Mouse (Mus musculus): ENCODE results near the gene Arsb. TPM values are rescaled to one million over a fixed set of nuclear protein-coding genes. Genes with fewer than 3 reads are reported as not detected.

Arsb gene
- polyA plus RNA-seq, 1 experiment from 2014 or later = 5.1 TPM

DNA sequence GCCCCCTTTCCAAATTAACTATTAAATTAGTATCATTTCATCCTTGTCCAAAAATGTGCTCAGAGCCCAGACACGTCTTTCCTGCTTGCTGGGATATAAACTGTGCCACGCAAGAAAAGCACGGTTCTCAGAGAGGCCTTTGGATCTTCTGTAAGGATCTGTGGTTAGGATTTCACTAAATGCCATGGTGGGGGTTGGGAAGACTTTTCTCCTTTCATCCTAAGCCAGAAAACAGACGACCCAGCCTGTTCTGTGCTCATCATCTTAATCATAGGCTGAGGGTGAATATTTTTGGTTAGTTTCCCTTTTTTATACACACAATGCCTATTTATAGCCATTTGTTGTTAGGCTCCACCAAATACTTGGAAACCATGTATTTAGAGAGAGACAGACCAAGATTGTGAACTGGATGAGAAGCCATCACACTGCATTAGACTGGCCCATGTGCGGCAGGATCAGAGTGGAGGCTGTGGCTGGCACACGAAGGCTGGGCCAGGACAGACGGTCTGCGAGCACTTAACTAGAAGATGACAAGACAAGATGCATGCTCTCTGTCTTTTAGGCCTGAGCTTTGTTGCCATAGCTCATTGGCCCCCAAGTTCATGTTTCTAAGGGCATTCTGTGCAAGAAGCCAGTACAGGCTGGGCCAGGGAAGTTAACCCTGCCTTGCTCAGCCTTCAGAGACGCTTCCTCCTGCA, 153.5 kb downstream of the Arsb start:
- Histone ChIP-seq H3K27ac (peak overlapping the region; percentile 59), H3K27me3 (ENCODE audit: insufficient read depth, poor library complexity, severe bottlenecking) (no peaks in the 10 kb centered on the region; the same call in 1 of the 2 replicates)

DNA sequence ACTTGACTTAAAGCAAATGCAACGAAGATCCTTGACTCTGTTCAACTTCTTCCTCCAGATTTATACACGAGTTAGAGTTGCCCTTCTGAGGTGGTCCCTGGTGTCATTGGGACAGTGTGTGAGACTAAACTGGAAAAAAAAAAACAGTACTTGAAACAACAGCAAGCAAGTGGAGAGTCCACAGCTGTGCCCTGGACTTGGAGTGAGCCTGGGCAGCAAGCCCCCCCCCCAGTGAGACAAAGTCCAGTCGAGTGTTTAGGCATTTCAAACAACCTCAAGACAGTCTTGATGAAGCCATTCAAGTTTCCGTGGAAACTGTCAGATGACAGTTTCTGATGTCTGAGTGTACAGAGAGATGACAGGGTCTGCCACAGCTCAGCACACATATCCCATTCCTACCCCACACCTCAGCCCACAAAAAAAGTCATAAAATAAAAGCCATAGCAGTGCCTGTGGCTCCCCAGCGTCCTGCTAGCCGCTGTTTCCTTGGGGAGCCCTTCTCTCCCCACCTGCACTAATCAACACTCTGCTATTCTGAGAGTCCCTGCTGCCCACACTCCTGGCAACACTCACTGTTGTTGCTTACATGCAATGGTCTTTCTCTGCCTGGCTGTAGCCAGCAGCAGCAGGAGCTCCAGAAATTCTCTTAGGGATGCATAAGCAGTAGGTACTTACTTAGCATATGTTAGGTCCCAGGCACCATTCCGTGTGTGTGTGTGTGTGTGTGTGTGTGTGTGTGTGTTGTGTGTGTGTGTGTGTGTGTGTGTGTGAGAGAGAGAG, 159.3 kb downstream of the Arsb start:
- DNase-seq (ENCODE audit: low spot score) = no peak
- no peaks in the 10 kb centered on the region for H3K36me3 ChIP-seq
- H3K4me3 ChIP-seq = no peak overlapping the region
- 67% methylated on average over 7 of the region's 7 CpGs for WGBS
- no peaks in the 10 kb centered on the region for H3K27me3 ChIP-seq (ENCODE audit: insufficient read depth, poor library complexity, severe bottlenecking)
- H3K4me1 ChIP-seq (replicated peaks) = peaks cover 8% of the 10 kb centered on the region; the same call in 1 of the 2 replicates
- no peaks in the 10 kb centered on the region for H3K9me3 ChIP-seq
- H3K27ac ChIP-seq = no peak overlapping the region

More for the DNA sequence above, 153.5 kb downstream of the Arsb start:
- DNase-seq (ENCODE audit: low spot score) = no peak
- H3K36me3 ChIP-seq = no peaks in the 10 kb centered on the region
- H3K4me1 ChIP-seq (replicated peaks) = peaks cover 12% of the 10 kb centered on the region
- no peak overlapping the region for H3K4me3 ChIP-seq
- no peaks in the 10 kb centered on the region for H3K9me3 ChIP-seq
- WGBS = 75% methylated on average over 9 of the region's 9 CpGs

DNA sequence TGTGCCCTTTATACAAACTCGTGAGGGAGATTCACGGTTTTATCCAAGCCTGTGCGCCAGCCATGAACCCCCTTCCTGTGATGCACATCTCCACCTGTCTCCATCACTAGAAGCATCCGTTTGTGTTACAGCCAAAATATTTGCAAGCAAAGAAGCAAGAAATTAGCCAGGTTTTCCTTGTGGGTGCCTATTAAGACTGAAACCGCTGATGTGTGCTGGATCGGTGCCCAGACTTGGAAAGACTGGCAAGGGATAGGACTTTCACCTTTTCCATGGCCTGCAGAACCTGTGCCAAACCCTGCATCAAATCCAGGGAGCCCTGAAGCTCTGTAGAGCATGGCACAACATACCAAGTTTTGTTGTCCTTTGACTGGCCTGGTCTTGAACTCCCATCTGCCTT, 165.0 kb downstream of the Arsb start:
- no peak for DNase-seq (ENCODE audit: low spot score)
- Histone ChIP-seq H3K27ac (no peak overlapping the region), H3K36me3 (no peaks in the 10 kb centered on the region), H3K4me1 (replicated peaks) (peaks cover 10% of the 10 kb centered on the region), H3K27me3 (ENCODE audit: insufficient read depth, poor library complexity, severe bottlenecking) (no peaks in the 10 kb centered on the region), H3K9me3 (no peaks in the 10 kb centered on the region), H3K4me3 (no peak overlapping the region)
- WGBS = 92% methylated on average over 6 of the region's 6 CpGs

DNA sequence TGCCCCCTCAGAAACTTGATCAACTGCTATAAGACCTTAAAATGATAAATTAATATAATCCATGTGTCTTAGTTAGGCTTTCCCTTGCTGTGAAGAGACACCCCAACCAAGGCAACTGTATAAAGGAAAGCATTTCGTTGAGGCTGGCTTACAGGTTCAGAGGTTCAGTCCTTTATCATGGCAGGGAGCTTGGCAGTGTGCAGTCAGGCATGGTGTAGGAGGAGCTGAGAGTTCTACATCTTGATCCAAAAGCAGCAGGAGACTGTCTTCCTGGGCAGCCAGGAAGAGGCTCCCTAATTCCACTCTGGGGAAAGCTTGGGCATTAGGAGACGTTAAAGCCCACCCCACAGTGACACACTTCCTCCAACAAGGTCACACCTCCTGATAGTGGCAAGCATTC, 166.7 kb downstream of the Arsb start:
- no peak for DNase-seq (ENCODE audit: low spot score)
- Histone ChIP-seq H3K4me3 (no peak overlapping the region), H3K27me3 (ENCODE audit: insufficient read depth, poor library complexity, severe bottlenecking) (no peaks in the 10 kb centered on the region), H3K4me1 (replicated peaks) (peaks cover 12% of the 10 kb centered on the region), H3K9me3 (no peaks in the 10 kb centered on the region), H3K36me3 (no peaks in the 10 kb centered on the region), H3K27ac (no peak overlapping the region)
- 25% methylated on average over 2 of the region's 2 CpGs for WGBS

DNA sequence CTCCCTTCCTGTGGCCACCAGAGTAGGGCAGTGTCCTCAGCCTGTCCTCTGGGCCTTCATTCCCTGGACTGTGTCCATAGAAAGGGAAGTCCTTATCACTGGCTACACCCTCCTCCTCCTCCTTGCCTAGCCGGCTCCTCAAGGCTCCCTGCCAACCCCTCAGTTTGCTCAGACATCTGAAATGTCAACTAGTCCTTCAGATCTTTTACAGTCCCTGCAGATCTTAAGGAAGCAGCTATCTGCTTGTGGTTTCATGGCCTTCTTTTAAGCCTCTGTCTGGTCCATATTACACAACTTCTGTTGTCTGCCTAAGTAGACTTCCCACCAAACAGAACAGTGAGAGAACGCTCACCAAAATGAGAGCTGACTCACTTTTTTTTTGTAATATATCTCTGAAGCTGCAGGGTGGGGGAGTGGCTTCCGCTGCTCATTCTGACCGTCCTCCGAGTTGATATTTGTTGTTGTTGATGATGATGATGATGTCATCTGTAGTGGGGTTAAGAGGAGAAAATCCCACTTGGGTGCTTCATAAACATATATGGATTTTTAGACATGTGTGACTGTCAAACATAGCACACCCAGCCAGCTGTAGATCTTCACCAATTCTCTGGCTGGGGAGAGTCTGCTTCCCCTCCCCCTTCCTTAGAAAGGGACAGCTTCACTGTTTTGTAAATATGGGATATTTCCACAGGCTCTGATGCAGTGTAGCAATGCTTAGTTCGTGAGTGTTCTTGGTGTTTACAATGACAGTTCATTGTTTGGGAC, 168.1 kb downstream of the Arsb start:
- DNase-seq (ENCODE audit: low spot score) = no peak
- no peaks in the 10 kb centered on the region for H3K9me3 ChIP-seq
- H3K4me3 ChIP-seq = no peak overlapping the region
- no peak overlapping the region for H3K27ac ChIP-seq
- no peaks in the 10 kb centered on the region for H3K36me3 ChIP-seq
- H3K27me3 ChIP-seq (ENCODE audit: insufficient read depth, poor library complexity, severe bottlenecking) = no peaks in the 10 kb centered on the region
- 80% methylated on average over 6 of the region's 6 CpGs for WGBS
- peaks cover 12% of the 10 kb centered on the region for H3K4me1 ChIP-seq (replicated peaks)

DNA sequence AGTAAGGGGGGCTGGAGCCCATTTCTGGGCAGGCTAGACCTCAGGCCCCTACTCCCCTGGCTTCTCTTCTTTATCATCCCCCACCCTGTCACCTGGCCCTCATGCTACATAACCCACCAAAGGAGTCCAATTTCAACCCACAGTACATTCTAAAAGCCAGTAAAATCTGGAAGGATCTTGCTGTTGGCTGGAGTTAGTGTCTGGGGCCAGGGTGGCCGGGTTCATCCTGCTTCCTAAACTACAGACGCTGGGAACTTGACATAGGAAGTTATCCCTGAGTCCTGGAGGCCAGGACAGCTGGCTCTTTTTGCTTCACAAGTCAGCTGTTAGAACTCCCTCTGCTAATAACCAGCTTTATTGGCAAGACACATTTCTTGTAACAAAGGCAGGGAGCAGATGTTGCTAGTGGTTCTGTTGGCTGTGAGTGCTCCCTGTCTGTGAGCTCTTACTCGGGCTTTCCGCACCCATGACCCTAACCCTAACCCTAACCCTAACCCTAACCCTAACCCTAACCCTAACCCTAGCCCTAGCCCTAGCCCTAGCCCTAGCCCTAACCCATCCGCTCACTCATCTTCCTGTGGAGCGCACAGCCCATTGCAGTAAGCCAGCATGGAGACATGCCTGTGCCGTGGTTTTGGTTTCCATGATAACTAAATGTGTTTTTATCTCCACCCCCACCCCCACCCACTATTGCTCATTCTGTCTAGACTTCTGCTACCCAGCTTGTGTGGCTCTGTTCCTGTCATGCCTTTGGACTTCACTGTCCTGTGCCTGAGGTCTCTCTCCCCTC, 169.5 kb downstream of the Arsb start:
- 0 out of 2 replicates have a peak overlapping the region, but pooled peaks have one; percentile 35 for H3K27ac ChIP-seq
- WGBS = 67% methylated on average over 7 of the region's 7 CpGs

DNA sequence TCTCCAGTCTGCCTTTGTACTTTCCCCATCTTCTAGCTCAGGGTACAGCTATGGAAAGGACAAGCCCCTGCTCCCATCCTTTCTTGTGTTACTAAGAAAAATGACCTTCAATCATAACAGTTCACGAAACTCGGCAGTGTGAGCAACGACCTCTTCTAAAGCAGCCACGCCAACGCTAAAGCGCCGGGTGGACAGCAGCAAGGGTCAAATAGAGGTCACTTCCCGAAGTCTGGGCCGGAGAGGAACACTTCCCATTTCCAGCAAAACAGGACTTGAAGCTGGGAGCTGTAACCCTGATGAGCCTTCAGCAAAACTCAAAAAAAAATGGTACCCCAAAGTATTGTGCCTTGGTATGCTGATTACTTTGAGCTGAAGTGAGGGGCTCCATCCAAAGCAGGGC, 179.6 kb downstream of the Arsb start:
- H3K36me3 ChIP-seq = no peaks in the 10 kb centered on the region
- H3K4me1 ChIP-seq (replicated peaks) = peaks cover 11% of the 10 kb centered on the region; the same call in 1 of the 2 replicates
- no peaks in the 10 kb centered on the region for H3K9me3 ChIP-seq
- no peak for DNase-seq (ENCODE audit: low spot score)
- H3K27ac ChIP-seq = no peak overlapping the region
- WGBS = 54% methylated on average over 9 of the region's 9 CpGs
- H3K27me3 ChIP-seq (ENCODE audit: insufficient read depth, poor library complexity, severe bottlenecking) = no peaks in the 10 kb centered on the region
- no peak overlapping the region for H3K4me3 ChIP-seq

More for the DNA sequence above, 169.5 kb downstream of the Arsb start:
- Histone ChIP-seq H3K4me1 (replicated peaks) (peaks cover 12% of the 10 kb centered on the region), H3K36me3 (no peaks in the 10 kb centered on the region), H3K9me3 (no peaks in the 10 kb centered on the region), H3K27me3 (ENCODE audit: insufficient read depth, poor library complexity, severe bottlenecking) (no peaks in the 10 kb centered on the region), H3K4me3 (no peak overlapping the region)
- DNase-seq (ENCODE audit: low spot score) = no peak

DNA sequence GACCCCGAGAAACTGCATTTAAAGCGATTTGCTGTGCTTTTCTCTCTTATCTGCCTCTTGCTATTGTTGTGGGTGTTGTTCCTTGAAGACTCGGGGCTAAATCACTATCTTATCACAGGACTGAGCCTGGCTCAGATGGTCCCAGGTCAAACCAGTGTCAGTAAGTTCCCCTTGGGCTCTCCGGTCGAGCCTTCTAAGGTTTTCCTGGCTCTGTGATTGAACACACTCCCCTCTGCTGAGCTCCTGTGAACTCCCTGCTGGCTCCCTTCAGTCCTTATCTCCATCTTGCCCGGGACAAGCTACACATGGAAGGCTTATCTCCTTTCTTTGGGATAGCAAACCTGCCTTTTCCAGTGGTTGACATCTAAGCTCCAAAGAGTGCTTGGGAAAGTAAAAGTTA, 180.1 kb downstream of the Arsb start:
- no peak for DNase-seq (ENCODE audit: low spot score)
- H3K4me3 ChIP-seq = no peak overlapping the region
- WGBS = 61% methylated on average over 6 of the region's 6 CpGs
- H3K9me3 ChIP-seq = no peaks in the 10 kb centered on the region
- no peaks in the 10 kb centered on the region for H3K27me3 ChIP-seq (ENCODE audit: insufficient read depth, poor library complexity, severe bottlenecking)
- H3K27ac ChIP-seq = no peak overlapping the region
- peaks cover 11% of the 10 kb centered on the region; the same call in 1 of the 2 replicates for H3K4me1 ChIP-seq (replicated peaks)
- no peaks in the 10 kb centered on the region for H3K36me3 ChIP-seq

DNA sequence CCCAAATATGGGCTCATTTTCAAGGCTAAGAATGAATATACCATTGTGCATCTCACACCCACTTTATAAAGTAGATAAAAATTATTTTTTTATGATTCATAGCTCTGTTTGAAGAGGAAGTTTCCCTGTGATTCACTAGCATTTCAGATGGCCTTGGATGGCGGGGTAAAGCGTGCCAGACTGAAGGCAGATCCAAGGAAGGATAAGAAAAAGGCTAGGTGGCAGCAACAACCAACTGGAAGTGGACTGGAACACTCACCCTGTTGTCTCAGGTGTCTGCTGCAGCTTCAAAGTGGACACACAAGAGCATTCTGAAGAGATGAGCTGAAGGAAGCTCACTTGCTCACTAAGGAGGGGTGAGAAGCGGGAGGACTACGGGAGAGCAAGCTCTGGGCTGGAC, 181.0 kb downstream of the Arsb start:
- no peaks in the 10 kb centered on the region for H3K36me3 ChIP-seq
- peaks cover 11% of the 10 kb centered on the region; the same call in 1 of the 2 replicates for H3K4me1 ChIP-seq (replicated peaks)
- no peak overlapping the region for H3K27ac ChIP-seq
- no peaks in the 10 kb centered on the region for H3K27me3 ChIP-seq (ENCODE audit: insufficient read depth, poor library complexity, severe bottlenecking)
- H3K9me3 ChIP-seq = no peaks in the 10 kb centered on the region
- H3K4me3 ChIP-seq = no peak overlapping the region
- WGBS = 88% methylated on average over 4 of the region's 4 CpGs
- DNase-seq (ENCODE audit: low spot score) = no peak

DNA sequence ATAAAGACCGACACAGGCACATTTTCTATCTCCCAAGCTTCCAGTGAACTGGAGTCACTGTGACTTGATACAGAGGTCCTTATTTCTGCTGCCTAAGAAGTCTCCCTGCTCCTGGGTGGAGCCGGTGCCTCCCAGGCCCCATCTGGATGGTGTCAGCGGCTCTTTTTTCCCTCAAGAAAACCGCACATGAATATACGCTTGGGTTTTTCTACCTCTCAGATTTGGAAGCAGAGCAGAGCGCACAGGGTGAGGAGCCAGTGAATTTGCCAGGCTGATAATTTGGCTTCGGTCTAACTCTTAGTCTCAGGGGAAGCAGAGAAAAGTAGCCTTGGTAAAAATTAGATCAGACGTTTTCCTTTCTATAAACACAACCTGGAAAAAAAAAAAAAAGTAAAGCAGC, 186.5 kb downstream of the Arsb start:
- Histone ChIP-seq H3K27me3 (ENCODE audit: insufficient read depth, poor library complexity, severe bottlenecking) (no peaks in the 10 kb centered on the region), H3K4me1 (replicated peaks) (no peaks in the 10 kb centered on the region), H3K9me3 (no peaks in the 10 kb centered on the region), H3K36me3 (no peaks in the 10 kb centered on the region), H3K27ac (no peak overlapping the region), H3K4me3 (no peak overlapping the region)
- 92% methylated on average over 8 of the region's 8 CpGs for WGBS
- DNase-seq (ENCODE audit: low spot score) = no peak

DNA sequence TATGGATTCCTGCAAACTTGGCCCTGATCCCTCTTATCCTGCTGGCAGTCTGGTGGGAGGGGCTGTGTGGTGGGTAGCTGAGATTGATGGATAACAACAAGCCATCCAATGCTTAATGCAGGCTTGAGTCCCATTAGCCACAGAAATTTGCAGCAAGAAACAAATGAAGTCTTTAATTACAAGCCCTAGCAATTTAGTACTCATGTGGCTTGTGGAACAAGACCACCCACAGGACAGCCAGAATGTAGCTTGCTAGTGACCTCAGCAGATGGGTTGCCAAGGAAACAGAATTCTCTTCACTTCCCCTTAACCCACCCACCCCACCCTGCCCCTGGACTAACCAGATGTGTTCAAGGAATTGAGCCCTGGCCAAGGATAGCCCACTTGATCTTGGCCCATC, 194.8 kb downstream of the Arsb start:
- H3K9me3 ChIP-seq = no peaks in the 10 kb centered on the region
- H3K27ac ChIP-seq = no peak overlapping the region
- H3K27me3 ChIP-seq (ENCODE audit: insufficient read depth, poor library complexity, severe bottlenecking) = peaks cover 5% of the 10 kb centered on the region; the same call in 1 of the 2 replicates
- H3K4me3 ChIP-seq = no peak overlapping the region
- H3K36me3 ChIP-seq = no peaks in the 10 kb centered on the region
- DNase-seq (ENCODE audit: low spot score) = no peak
- H3K4me1 ChIP-seq (replicated peaks) = peaks cover 11% of the 10 kb centered on the region

DNA sequence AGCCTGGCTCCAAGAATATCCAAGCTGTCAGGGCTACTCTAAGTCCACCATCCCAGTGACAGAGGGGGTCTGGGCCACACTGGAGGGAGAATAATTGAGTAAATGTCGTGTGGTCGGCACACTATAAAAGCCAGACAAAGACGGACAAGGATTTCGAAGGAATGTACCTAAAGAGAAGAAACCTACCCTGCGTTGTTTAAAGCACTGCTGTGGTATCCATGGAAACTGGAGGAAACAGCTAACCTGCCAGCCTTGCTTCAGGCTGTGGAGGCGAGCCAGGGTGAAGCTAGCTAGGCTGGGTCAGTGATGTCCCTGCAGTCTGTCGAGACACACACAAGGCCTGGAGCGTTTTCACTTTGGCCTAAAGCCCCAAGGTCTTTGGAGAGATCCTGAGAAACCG, 195.7 kb downstream of the Arsb start:
- Histone ChIP-seq H3K9me3 (no peaks in the 10 kb centered on the region), H3K4me1 (replicated peaks) (peaks cover 11% of the 10 kb centered on the region), H3K36me3 (no peaks in the 10 kb centered on the region), H3K27me3 (ENCODE audit: insufficient read depth, poor library complexity, severe bottlenecking) (peaks cover 5% of the 10 kb centered on the region; the same call in 1 of the 2 replicates), H3K27ac (no peak overlapping the region), H3K4me3 (no peak overlapping the region)
- no peak for DNase-seq (ENCODE audit: low spot score)
- WGBS = 53% methylated on average over 9 of the region's 9 CpGs
